Mouse (Mus musculus) limb, embryonic 12.5 days (tissue): ENCODE measurements around the gene Tnip3. TPM values are rescaled to one million over a fixed set of nuclear protein-coding genes. Genes with fewer than 3 reads are reported as not detected.

Experiments
- ATAC-seq: fragments of 200-750 bp; cut with Nextera tagmentation; 2 replicates; pipeline ENCODE4 v1.8.0; 2017; ENCODE audit warnings: low read depth, moderate TSS enrichment; ENCODE audit not compliant: insufficient number of reproducible peaks, insufficient read depth, low FRiP score, low TSS enrichment
- H3K27ac ChIP-seq: fragments of 300-500 bp; sonication (generic); 2 replicates; pipeline ENCODE4 v1.5.1; 2016; ENCODE audit warnings: mild to moderate bottlenecking, moderate library complexity
- H3K27me3 ChIP-seq: fragments of 300-500 bp; sonication (generic); 2 replicates; pipeline ENCODE4 v1.6.1; 2016; ENCODE audit warnings: mild to moderate bottlenecking, moderate library complexity
- H3K36me3 ChIP-seq: fragments of 300-500 bp; sonication (generic); 2 replicates; pipeline ENCODE4 v1.6.1; 2016; ENCODE audit warnings: mild to moderate bottlenecking, moderate library complexity
- H3K4me1 ChIP-seq: fragments of 300-500 bp; sonication (generic); replicated peaks from 2 replicates; pipeline ENCODE4 v1.6.1; 2016
- H3K4me2 ChIP-seq: fragments of 300-500 bp; sonication (generic); 2 replicates; pipeline ENCODE4 v1.6.1; 2016; ENCODE audit warnings: mild to moderate bottlenecking, moderate library complexity
- H3K4me3 ChIP-seq: fragments of 300-500 bp; sonication (generic); replicated peaks from 2 replicates; pipeline ENCODE4 v1.5.1; 2016; ENCODE audit warnings: mild to moderate bottlenecking
- H3K9ac ChIP-seq: fragments of 300-500 bp; sonication (generic); replicated peaks from 2 replicates; pipeline ENCODE4 v1.6.1; 2016; ENCODE audit warnings: mild to moderate bottlenecking, moderate library complexity
- H3K9me3 ChIP-seq: fragments of 300-500 bp; sonication (generic); 2 replicates; pipeline ENCODE4 v1.6.1; 2016; ENCODE audit warnings: mild to moderate bottlenecking, moderate library complexity
- WGBS: fragments of 180-500 bp; shearing (Covaris S2); methylation state at CpG from one replicate; pipeline ENCODE4 v1.1.7; 2016; 5-methylcytosine and 5-hydroxymethylcytosine counted together
- polyA plus RNA-seq: library from polyadenylated mRNA; unstranded; fragments of >200 nt; fragmentation: Nextera tagmentation; extraction: Ambion mirVana; gene quantifications from 2 replicates; pipeline ENCODE4 v1.2.1, GENCODE M21; 2016

Gene Tnip3
- polyA plus RNA-seq, 1 experiment from 2014 or later, result not detected

DNA sequence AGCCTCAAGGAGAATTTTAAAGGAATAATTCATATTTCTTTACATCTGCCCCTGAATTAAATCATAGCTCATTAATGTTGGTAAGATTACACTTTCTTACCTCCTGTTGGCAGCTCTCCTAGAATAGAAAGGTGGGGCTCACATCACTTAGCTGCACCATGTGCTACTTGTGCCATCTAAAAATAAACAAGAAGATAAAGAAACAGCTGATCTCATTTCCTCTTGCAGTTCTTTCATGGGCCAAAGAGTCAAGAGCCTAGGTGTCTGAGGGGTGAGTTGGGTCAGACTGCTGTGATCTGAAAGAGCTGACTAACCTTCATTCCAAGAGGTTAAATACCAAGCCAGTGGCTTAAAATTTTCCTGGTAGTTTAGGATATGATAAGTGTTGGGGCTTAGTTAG lies 86.7 kb downstream of the Tnip3 start:
- Histone ChIP-seq H3K9me3 (no peaks in the 10 kb centered on the region), H3K4me3 (no peak overlapping the region), H3K9ac (no peak overlapping the region), H3K36me3 (no peaks in the 10 kb centered on the region), H3K4me1 (no peaks in the 10 kb centered on the region), H3K27me3 (no peaks in the 10 kb centered on the region), H3K4me2 (no peak overlapping the region), H3K27ac (no peak overlapping the region)
- no peak for ATAC-seq

- no peak overlapping the region for H3K4me3 ChIP-seq
- no peak overlapping the region for H3K9ac ChIP-seq
- no peaks in the 10 kb centered on the region for H3K27me3 ChIP-seq
- ATAC-seq, result no peak
- H3K4me2 ChIP-seq, result no peak overlapping the region
- no peak overlapping the region for H3K27ac ChIP-seq
- H3K36me3 ChIP-seq, result no peaks in the 10 kb centered on the region
- no peaks in the 10 kb centered on the region for H3K4me1 ChIP-seq
- no peaks in the 10 kb centered on the region for H3K9me3 ChIP-seq
Observed at GRCm38 (mm10) chr6:65613924-65614585, 88.9 kb downstream of the Tnip3 start.

GRCm38 (mm10) chr6:65615641-65616040 lies 90.5 kb downstream of the Tnip3 start:
- Histone ChIP-seq H3K9ac (no peak overlapping the region), H3K27me3 (no peaks in the 10 kb centered on the region), H3K4me3 (no peak overlapping the region), H3K36me3 (no peaks in the 10 kb centered on the region), H3K27ac (no peak overlapping the region), H3K4me2 (no peak overlapping the region), H3K4me1 (no peaks in the 10 kb centered on the region), H3K9me3 (no peaks in the 10 kb centered on the region)
- ATAC-seq, result no peak
- WGBS, result 69% methylated on average over 4 of the region's 4 CpGs

GRCm38 (mm10) chr6:65621260-65621659 lies 96.1 kb downstream of the Tnip3 start:
- no peak overlapping the region for H3K9ac ChIP-seq
- ATAC-seq, result no peak
- H3K9me3 ChIP-seq, result no peaks in the 10 kb centered on the region
- no peaks in the 10 kb centered on the region for H3K27me3 ChIP-seq
- no peak overlapping the region for H3K4me2 ChIP-seq
- no peak overlapping the region for H3K4me3 ChIP-seq
- H3K27ac ChIP-seq, result no peak overlapping the region
- H3K36me3 ChIP-seq, result no peaks in the 10 kb centered on the region
- no peaks in the 10 kb centered on the region for H3K4me1 ChIP-seq

- Histone ChIP-seq H3K9ac (no peak overlapping the region), H3K4me2 (no peak overlapping the region), H3K4me3 (no peak overlapping the region), H3K27ac (no peak overlapping the region), H3K4me1 (no peaks in the 10 kb centered on the region), H3K9me3 (no peaks in the 10 kb centered on the region), H3K36me3 (no peaks in the 10 kb centered on the region), H3K27me3 (no peaks in the 10 kb centered on the region)
- no peak for ATAC-seq
- WGBS, result 77% methylated on average over 3 of the region's 3 CpGs
Observed at GRCm38 (mm10) chr6:65623016-65623715, 98.1 kb downstream of the Tnip3 start.

DNA sequence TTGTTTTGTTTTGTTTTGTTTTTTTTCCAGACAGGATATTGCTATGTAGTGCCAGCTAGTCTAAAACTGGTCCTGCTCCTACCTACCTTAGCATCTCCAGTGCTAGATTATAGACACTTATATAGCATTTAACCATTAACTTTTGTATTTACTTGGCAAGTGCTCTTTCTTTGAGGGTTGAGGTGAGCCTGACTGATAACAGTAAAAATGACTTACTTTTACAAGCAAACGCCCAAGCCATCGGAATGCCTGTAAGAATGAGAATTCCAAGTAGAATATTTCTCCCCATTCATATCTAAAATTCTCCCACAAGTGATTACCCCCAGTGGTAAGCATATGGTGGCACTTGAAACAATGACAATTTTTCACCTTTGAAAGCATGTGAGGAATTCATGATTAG lies 105.5 kb downstream of the Tnip3 start:
- H3K27me3 ChIP-seq, result no peaks in the 10 kb centered on the region
- H3K4me2 ChIP-seq, result no peak overlapping the region
- no peak overlapping the region for H3K4me3 ChIP-seq
- H3K36me3 ChIP-seq, result no peaks in the 10 kb centered on the region
- H3K27ac ChIP-seq, result no peak overlapping the region
- H3K4me1 ChIP-seq, result no peaks in the 10 kb centered on the region
- H3K9me3 ChIP-seq, result no peaks in the 10 kb centered on the region
- no peak overlapping the region for H3K9ac ChIP-seq
- 87% methylated on average over 2 of the region's 2 CpGs for WGBS
- ATAC-seq, result no peak

DNA sequence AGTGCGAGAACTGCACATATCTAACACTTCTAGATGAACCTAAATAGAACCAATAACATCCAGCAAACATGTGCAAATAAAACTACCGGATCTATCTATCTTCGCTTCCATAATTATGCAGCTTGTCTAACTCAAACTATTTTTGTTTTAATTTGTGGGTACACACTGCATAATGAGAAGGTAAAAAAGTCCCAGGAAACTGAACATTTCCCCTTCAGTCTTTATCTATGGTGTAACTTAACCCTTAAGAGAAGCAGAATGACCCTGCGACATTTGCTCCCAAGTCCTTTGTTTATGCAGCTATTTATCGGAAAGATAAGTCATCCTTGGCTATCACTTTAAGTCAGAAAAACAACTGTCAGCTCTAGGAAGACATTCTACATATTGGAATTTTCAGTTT lies 107.1 kb downstream of the Tnip3 start:
- WGBS, result 88% methylated on average over 5 of the region's 5 CpGs
- H3K4me1 ChIP-seq, result no peaks in the 10 kb centered on the region
- H3K27ac ChIP-seq, result no peak overlapping the region
- no peak overlapping the region for H3K4me3 ChIP-seq
- no peak overlapping the region for H3K9ac ChIP-seq
- H3K9me3 ChIP-seq, result no peaks in the 10 kb centered on the region
- no peak for ATAC-seq
- H3K36me3 ChIP-seq, result no peaks in the 10 kb centered on the region
- H3K27me3 ChIP-seq, result no peaks in the 10 kb centered on the region
- H3K4me2 ChIP-seq, result no peak overlapping the region

DNA sequence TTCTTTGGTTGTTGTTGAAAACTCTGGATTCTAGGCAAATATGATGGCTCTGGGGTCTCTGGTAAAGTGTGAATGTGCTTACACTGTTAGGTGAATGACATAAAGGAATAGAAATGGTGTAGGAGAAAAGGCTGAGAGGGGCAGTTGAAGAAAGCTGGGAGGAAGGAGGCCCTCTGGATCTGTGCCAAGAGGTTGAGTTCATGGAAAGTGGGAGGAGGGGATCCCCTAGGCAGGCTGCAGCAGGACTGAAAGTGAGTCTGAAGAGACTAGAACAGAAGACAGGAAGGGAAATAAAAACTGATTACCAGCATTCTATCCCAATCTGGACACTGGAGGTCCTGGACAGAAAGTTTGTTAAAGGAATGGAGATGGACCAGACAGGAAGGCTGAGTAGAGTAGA lies 117.3 kb downstream of the Tnip3 start:
- H3K4me3 ChIP-seq, result no peak overlapping the region
- no peak for ATAC-seq

GRCm38 (mm10) chr6:65644110-65644509 lies 119.0 kb downstream of the Tnip3 start:
- Histone ChIP-seq H3K27me3 (no peaks in the 10 kb centered on the region), H3K4me2 (no peak overlapping the region), H3K9ac (no peak overlapping the region), H3K4me1 (no peaks in the 10 kb centered on the region), H3K36me3 (no peaks in the 10 kb centered on the region), H3K27ac (no peak overlapping the region), H3K9me3 (peaks cover under 1% of the 10 kb centered on the region; the same call in 1 of the 2 replicates), H3K4me3 (no peak overlapping the region)
- WGBS, result 52% methylated on average over 4 of the region's 4 CpGs
- ATAC-seq, result no peak

More for the DNA sequence above, 117.3 kb downstream of the Tnip3 start:
- Histone ChIP-seq H3K9me3 (peaks cover 4% of the 10 kb centered on the region; the same call in 1 of the 2 replicates), H3K36me3 (no peaks in the 10 kb centered on the region), H3K4me1 (no peaks in the 10 kb centered on the region), H3K27me3 (no peaks in the 10 kb centered on the region), H3K4me2 (no peak overlapping the region), H3K27ac (no peak overlapping the region), H3K9ac (no peak overlapping the region)

- Histone ChIP-seq H3K9me3 (no peaks in the 10 kb centered on the region), H3K36me3 (no peaks in the 10 kb centered on the region), H3K4me3 (no peak overlapping the region), H3K4me1 (no peaks in the 10 kb centered on the region), H3K4me2 (no peak overlapping the region), H3K27ac (no peak overlapping the region), H3K9ac (no peak overlapping the region), H3K27me3 (no peaks in the 10 kb centered on the region)
- whole genome bisulfite sequencing, result 87% methylated on average over 3 of the region's 3 CpGs
- no peak for ATAC-seq
Observed at GRCm38 (mm10) chr6:65646408-65646807, 121.3 kb downstream of the Tnip3 start.

- no peaks in the 10 kb centered on the region for H3K4me1 ChIP-seq
- 89% methylated on average over 6 of the region's 6 CpGs for WGBS
- H3K36me3 ChIP-seq, result no peaks in the 10 kb centered on the region
- H3K9ac ChIP-seq, result no peak overlapping the region
- H3K4me2 ChIP-seq, result no peak overlapping the region
- no peaks in the 10 kb centered on the region for H3K9me3 ChIP-seq
- no peaks in the 10 kb centered on the region for H3K27me3 ChIP-seq
- no peak for ATAC-seq
- H3K27ac ChIP-seq, result no peak overlapping the region
- no peak overlapping the region for H3K4me3 ChIP-seq
Observed at GRCm38 (mm10) chr6:65647731-65648130, 122.6 kb downstream of the Tnip3 start.

DNA sequence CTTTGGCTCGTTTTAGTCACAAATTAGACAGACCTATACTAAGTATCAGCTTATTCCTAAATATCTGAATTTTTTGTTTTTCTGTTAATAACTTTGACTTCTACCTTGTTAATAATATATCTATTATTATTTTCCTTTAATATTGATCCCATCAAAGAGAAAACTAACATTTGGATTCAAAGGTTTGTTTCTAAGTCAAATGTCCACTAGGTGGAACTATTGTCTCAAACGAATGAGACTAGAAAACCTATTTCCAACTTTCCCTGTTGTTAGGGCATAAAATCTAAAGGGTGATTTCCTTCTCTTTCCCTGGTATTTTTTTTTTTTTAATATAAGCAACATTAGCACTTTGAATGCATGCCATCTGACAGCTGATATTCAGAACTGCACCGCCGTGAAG lies 126.3 kb downstream of the Tnip3 start:
- Histone ChIP-seq H3K4me3 (no peak overlapping the region), H3K4me1 (no peaks in the 10 kb centered on the region), H3K9ac (no peak overlapping the region), H3K9me3 (no peaks in the 10 kb centered on the region), H3K36me3 (no peaks in the 10 kb centered on the region), H3K4me2 (no peak overlapping the region), H3K27ac (no peak overlapping the region), H3K27me3 (no peaks in the 10 kb centered on the region)
- WGBS, result 40% methylated on average over 4 of the region's 4 CpGs
- no peak for ATAC-seq
